Mouse (Mus musculus) thymus, postnatal 36 days (tissue): ENCODE data around the gene Bckdk.

Experiments used
- DNase-seq, 2 experiments: peaks; one replicate each; pipeline ENCODE4 v3.0.0; 2022; ENCODE audit warnings: mixed read lengths in 2 of 2

Gene Bckdk

DNA sequence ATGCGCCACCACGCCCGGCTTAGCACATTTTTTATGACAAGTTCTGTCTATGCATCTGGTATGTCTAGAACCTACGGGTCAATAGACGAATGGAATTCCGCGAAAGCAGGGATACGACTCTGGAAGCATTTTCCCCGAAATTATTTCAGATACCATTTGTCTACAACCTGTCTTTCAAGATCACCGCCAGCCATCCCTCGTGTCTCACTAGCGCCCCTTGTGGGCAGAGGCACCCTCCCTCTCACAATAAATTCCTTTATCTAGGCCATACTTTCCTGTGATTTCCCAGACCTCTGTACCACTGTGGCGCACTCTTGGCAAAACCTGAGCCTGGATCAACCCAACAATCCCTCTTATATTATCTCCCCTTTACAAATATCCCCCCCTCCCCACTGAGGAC, 7.5 kb upstream of the Bckdk start:
- DNase-seq, result peak; percentile 62 to 66

DNA sequence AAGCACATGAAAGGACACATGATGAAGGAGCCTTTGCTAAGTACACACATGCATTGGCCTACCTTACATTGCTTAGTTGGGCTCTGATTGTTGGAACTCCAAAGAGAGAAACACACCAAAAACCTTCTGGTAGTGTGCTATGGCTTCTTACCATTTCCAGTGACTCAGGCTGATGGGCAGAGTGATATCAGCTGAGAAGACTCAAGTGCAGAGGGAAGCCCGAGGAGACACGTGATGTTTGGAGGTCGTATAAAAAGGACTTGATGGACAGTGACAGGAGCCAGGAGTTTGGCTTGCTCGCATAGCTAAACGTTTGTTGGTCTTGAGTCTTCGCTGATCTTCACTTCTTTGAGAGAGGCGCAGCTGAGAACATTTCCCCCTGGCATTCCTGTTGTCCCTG, 6.3 kb upstream of the Bckdk start:
- DNase-seq, result no peak

DNA sequence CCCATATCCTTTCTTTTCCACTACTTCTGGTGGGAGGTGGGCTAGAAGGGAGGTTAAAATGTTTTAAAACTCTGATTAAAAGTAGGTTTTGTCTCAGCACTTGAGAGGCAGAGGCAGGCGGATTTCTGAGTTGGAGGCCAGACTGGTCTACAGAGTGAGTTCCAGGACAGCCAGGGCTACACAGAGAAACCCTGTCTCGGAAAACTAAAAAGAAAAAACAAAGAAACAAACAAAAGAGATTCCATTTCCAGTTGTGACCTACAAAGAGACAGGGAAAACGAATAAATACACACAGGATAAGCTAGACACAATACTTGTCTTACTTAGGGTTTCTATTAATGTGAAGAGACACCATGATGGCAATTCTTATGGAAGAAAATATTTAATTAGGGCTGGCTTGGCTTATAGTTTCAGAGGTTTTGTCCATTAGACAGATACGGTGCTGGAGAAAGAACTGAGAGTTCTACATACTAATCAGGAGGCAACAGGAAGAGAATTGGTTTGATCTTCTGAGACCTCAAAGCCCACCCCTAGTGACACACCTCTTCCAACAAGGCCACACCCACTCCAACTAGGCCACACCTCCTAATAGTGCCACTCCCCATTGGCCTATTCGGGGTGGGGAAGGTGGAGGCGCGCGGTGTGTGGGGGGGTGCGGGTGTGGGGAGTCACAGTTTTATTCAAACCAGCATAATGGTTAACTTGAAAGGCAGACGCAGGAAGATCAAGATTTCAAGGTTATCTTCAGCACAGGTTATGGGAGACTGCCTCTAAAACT, 5.5 kb upstream of the Bckdk start:
- DNase-seq, result peak; percentile 50 to 67

DNA sequence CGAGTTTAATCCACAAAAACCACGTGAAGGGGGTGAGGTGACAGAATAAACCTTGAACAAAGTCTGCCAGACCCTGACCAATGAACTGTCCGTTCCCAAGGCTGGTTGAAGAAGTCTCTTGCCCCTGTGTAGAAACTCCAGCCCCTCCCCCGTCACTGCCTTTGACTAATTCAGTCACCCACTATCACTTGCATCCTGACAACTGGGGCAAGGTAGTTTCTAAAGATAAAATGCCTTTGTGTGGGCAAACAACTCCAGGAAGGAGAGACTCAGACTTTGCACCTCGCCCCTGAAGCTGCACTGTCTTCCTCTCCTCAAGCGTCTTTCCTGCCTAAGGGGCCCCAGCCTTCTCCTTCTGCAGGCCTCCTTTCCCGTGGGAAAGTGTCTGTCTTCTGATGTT, 3.9 kb upstream of the Bckdk start:
- no peak for DNase-seq

DNA sequence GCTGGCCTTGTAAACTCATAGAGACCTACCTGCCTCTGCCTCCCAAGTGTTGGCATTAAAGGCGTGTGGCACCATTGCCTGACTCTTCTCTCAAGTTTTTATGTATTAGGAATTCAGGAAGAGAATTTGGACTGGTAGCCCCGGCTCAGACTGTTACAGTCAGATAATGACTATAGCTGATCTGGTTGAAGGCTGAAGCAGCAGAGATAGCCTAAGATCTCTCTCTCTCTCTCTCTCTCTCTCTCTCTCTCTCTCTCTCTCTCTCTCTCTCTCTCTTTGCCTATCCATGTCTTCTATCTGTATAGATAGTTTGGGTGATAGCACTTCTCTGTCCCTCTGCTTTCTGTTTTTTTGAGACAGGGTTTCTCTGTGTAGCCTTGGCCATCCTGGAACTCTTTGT, 2.1 kb upstream of the Bckdk start:
- no peak for DNase-seq

DNA sequence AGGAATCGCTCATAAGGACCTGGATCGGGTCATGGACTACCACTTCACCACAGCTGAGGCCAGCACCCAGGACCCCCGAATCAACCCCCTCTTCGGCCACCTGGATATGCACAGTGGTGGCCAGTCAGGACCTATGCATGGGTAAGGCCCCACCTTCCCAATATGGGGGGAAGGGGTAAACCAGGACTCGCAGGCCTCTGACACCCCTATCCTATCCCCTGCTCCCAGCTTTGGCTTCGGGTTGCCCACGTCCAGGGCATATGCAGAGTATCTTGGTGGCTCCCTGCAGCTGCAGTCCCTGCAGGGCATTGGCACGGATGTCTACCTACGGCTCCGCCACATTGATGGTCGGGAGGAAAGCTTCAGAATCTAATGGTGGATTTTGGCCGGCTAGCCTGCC, 4.1 kb downstream of the Bckdk start:
- no peak for DNase-seq

DNA sequence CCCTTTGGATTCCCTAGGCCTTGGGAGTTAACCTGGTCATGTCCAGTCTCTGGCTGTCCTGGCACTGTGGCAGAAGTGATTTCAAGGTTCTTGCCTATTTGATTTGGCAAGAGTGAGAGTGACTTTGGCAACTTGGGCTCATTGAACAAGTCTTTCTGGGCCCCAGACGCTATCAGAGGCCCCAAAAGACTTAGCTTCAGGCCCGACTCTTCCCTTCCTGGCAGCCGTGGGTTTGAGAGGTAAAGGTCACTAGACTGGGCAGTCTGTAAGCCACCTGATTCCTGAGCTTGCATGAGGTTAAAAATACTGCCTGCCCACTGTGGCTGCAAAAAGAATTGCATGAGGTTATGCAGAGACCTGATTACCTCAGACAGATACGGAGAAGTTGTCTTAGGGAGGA, 4.8 kb downstream of the Bckdk start:
- no peak for DNase-seq

DNA sequence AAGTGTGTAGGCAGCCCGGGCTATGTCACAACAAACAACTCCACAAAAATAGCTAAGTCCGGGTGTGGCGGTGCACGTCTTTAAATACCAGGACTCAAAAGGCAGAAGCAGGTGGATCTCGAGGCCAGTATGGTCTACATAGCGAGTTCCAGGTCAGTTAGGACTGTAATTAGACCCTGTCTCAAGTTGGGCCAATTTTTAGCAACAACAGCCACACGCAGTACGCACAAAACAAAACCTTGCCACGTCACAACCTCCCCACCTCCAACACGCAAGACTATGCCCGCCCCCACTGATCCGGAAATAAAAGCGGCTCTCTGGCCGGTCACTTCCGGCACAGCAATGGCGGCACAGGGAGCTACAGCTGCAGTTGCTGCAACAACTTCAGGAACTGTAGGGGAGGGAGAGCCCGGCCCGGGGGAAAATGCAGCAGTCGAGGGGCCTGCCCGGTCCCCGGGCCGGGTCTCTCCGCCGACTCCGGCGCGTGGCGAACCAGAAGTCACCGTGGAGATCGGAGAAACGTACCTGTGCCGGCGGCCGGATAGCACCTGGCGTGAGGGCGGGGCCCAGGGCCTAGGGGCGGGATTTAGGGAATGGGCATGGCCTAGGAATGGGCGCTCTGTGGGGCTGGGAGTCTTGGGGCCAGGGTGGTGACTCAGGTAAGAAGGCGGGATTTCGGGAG, 8.4 kb downstream of the Bckdk start, which contains the start of gene Kat8:
TSS of gene Kat8 (plus strand) at position 327 of the 682 bp plus-strand sequence.
- DNase-seq, result peak; percentile 77 to 80

DNA sequence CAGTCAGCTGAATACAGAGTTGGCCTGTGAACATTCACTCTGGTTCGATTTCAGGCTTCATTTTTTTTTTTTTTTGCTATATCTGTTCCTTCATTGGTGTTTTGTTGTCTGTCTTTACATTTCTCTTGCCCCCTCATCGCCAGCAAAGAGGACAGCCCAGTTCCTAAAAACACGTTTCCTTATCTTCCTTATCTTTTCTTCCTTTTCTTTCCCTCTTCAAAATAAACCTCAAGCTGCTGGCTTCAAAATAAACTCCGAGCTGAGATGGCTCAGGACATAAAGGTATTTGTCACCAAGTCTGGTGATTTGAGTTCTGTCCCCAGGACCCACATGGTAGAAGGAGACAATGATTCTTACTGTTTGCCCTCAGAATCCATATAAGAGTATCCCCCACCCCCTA, 9.1 kb downstream of the Bckdk start:
- DNase-seq, result no peak

DNA sequence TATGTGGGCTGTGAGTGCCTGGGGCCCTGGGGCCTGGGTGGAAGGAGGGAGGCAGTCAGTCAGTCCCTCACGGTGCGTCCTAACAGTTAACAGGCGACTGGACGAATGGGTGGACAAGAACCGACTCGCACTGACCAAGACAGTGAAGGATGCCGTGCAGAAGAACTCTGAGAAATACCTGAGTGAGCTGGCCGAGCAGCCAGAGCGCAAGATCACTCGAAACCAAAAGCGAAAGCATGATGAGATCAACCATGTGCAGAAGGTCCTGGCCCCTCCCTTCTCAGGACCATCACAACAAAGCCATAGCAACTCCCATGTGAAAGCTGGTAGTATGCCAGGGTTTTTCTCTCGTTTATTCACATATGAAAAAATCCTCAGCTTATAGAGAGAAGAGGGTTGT, 11.4 kb downstream of the Bckdk start:
- DNase-seq, result no peak

DNA sequence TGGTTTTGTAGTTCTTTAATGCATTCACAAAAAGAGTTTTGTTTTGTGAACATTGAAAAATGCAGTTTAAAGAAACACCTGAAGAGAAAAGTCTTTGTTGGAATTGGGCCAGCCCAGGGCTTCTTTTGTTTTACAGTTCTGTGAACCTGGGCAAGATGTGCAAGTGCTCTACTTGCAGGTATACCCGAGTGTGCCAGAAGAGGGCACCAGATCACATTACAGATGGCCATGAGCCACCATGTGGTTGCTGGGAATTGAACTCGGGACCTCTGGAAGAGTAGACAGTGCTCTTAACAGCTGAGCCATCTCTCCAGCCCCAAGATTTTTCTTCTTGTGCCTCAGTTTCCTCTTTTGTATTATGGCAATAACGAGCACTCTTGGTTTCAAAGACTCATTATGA, 14.3 kb downstream of the Bckdk start:
- peak; percentile 68 to 71 for DNase-seq

DNA sequence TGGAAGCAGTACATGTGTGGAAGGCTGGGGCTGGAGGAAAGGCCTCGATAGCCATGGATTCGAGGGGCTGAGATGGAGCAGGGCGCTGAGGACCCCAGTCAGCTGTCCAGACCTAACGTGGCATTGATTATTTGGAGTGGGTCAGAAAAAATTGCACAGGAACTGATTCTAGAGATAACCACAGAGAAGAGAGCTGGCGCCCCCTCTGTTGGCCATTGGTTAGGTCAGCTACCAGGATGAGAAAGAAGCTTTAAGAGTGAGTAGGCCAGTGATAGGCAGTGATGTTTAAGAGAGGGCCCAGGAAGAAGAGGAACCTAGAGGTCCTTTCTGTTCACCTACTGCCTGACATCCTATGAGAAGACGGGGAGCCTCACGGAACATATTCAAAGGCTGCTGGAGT, 15.4 kb downstream of the Bckdk start:
- no peak for DNase-seq

DNA sequence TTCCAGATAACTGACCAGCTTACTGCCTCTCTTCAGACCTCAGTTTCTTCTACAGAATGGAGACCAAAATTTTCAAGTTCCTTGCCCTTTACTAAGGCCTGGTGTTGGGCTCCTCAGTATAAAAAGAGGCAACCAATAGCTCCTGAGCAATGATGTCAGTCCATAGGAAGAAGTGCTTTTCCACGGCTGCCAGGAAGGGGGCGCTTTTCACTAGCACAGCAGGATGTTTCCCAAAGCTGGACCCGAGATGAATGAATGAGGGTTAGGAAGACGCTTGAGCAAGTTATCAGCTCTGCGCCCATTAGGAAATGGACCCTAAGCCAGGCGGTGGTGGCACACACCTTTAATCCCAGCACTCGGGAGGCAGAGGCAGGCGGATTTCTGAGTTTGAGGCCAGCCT, 17.6 kb downstream of the Bckdk start:
- DNase-seq, result peak in 1 of 2 experiments; percentile 24

DNA sequence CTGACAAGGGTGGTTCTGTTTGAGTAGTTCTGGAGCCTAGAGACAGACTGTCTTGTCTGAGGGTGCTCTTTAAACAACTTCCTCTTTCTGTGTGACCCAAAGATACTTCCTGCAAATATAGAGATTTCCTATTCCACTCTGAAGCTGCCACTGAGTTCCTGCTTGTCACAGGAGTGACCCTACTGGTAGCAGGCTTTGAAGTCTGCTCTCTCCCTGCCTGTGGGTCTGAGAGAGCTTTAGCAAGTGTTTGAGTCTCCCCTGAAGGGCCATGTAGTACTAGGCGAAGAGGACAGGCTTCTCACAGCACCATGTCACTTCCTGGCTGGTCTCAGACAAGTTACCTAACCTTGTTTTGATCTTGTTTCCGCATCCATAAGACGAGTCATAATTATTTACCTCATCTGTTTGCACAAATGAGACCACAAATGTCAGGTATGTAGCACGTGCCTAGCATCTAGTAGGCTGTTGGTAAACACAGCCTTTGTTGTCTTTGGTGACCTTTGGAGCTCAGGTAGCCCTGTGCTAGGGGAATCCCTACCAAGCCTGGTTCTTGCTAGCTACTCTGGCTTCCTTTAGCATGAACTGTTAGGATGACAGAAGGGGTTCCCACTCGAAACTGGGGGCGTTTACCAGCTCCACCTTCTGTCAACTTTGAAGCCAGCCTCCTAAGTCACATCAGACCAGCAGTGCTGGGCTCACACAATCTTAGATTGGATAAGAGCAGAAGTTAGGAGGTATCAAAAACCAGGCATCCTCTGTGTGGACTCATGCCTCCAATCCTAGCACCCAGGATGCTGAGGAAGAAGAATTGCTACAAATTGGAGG, 18.8 kb downstream of the Bckdk start:
- DNase-seq, result no peak

DNA sequence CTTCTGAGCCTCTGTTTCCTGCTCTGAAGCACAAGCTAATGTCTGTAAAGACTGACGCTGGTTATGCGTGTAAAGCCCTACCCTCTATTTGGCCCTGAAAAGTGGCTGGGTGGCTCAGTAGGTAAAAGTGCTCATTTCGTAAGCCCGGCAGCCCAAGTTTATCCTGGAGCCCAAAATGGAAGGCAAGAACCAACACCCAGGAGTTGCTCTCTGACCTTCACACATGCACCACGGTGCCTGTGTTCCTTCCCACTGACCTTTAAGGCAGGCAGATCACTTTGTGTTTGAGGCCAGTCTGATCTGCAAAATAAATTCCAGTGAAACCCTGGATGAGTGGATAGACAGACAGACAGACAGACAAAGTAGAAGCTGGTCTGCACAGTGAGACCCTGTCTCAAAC, 19.8 kb downstream of the Bckdk start:
- DNase-seq, result no peak

DNA sequence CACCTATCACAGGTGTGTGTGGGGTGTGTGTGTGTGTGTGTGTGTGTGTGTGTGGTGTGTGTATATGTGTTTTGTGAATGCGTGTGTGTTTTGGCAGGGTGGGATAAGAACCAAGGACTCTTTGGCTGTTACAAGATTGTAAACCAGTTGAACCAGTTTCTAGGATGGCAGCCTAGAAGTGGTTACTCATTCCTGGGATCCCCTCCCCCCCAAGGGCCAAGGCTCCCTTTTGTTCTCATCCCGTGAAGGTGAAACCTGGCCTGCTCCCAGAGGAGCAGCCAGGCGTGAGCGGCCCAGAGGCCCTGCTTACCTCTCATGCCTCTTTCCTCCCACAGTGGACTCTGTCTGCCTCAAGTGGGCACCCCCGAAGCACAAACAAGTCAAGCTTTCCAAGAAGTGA, 21.4 kb downstream of the Bckdk start:
- no peak for DNase-seq

DNA sequence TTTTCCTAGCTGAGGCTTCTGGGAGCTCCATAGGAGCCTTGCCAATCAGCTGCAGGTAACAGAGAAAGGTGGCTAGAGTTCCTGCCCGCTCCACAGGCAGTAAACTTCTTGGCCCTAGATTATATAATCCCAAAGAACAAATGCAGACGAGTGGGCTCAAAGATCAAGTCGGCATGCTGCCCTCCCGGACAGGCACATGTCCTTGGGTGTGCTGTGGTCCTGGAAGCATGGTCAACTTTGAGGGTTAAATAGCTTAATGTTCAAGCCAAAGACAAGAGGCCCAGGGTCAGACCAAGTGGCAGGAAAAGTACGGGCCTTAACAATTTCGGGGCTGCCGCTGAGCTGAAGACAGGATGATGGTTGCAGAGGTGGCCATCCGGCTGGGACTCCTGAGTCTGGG, 22.2 kb downstream of the Bckdk start:
- DNase-seq, result no peak

DNA sequence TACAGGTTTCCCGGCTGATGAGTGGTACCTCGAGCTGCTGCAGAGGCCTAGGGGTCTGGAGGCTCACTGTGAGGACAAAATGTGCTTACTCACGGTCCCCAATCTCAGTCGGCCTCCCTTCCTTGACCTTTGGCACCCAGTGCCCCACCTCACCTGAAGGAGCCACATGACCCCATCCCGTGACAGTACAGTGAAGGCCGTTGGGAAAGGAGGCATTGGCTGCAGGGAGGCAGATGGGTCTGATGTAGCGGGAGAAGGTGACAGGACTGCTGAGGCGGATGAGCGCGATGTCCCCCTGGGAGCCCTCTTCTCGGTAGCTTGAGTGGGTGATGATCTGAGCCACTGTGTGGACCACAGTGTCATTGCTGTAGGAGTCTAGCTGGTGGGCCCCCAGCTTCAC, 23.0 kb downstream of the Bckdk start:
- DNase-seq, result no peak

DNA sequence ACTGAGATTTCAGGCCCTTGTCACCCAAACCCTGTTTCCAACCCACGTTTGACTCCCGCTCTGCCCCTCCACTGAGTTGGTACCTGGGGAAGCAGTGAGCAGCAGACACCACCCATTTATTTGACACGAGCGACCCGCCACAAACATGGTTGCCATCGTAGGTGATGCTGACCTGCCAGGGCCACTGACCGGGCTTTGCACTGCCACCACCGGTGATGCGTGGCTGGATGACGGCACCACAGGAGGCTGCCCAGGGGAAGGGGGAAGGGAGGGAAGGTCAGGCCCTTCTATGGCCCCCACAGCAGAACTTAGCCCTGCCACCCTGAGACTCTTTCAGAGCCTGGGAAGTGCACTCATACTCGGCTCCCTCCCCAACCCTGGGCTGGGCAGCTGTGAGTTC, 23.8 kb downstream of the Bckdk start:
- DNase-seq, result no peak

DNA sequence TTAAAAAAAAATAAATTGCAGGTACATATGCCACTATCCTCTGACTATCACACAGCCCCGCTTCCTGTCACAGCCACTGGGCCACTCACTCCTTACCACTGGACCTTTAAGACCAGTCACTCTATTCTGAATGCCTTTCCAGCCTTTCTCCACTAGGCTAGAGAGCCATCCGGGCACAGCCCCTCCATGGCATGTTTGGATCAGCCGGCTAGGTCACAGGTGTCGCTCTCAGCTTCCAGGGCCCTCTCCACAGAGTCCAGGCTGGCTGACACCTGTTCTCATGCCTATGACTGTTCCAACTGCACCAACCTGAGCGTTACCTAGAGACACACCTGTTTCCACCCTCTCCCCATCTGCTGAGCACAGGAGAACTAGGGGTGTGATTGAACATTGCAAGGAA, 24.7 kb downstream of the Bckdk start:
- DNase-seq, result no peak

DNA sequence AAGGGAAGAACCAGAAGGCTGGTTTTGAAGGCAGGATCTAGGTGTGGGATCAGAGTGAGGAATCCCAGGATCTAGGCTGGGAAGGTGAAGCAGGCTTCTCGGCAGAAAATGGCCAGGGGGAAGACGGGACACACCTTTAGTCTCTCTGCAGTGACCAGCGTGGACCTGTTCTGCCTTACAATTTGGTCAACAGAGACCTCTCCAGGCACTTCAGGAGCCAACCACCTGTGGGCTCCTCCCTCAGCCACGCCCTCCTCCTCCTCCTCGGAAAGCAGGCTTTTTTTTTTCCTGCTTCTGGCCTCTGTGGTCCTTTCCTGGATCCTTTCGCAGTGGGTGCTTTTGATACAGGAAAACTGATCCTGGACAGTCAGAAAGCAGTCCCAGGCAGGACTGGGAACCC, 26.0 kb downstream of the Bckdk start, which contains the start of gene Prss8:
TSS of gene Prss8 (minus strand) at position 182 of the 400 bp plus-strand sequence.
- DNase-seq, result no peak

DNA sequence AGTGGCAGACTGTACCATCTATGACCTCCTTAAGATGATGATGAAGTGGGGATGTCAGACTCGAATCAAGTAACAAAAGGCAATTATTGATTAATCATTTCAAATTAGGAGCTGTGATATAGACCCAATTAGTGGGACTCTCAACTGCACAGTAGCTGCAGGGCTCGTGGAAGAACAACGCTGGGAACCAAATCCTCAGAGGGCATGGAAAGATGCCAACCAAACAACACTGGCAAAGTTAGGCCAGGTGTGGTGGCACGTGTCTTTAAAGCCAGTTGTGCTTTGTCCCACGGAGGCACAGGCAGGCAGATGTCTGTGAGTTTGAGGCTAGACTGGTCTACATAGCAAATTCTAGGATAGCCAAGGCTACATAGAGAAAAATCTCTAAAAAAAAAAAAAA, 26.8 kb downstream of the Bckdk start:
- no peak for DNase-seq

DNA sequence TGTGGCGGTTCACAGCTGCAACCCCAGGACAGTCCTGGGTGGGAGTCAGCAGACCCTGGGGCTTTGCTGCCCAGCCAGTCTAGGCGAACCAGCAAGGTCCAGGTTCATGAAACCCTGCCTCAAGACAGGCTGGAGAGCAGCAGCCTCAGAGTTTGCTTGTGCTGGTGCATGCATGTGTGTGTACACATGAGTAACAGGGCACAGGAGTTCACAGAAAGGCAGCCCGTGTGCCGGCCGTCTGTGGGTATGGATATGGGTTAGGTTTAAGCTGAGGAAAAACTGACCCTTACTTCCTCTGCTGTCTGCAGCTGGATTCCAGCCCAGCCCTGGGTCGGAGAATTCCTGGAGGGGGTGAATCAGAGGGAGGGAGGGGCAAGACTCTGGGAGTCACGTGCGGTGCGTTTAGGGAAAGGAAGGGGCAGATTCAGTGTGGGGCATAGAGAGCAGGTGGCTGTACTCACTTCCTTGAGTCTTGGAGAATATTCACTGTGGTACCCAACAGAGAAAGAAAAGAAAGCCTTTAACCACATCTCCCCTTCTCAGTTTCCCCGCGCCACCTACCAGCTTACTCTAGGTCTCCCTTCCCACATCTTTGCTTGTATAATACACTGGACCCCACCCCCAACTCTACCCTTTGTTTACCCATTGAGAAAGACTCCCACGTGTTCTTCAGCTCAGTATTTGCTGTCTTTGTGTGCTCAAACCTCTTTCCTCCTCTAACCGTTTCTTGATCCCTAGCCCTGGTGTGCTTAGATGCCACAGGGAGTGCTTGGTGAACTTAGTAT, 27.7 kb downstream of the Bckdk start:
- DNase-seq, result no peak
